Comparison of ENCODE assay signal across 18 mouse cellular contexts in the genomic region with DNA sequence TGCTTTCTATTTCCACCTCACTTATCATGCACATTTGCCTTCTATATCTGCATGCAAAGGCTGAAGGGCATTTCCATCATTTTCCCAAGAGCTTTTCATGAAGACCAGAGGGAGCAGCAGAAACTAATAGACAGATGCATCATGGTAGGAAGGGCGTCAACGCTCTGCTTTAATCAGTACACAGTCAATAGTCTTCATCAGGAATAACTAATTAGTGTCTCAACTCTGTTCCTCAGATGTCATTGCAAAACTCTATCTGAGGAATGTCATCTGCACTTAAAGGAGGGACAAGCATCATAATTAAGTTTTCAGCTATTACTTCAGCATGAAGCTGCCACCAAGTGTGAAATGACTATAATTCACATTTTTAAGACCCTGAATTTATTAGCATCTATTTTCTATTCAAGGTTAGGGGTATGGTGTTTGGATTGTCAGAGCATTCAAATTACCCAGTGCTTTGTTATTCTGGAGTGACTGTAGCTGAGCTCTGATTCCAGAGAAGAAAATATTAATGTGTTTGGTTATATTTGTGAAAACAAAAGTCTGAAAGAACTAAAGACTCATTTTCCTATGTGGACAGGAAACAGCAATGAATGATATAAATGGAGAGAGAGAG.
"Had no signal": no experiment of that assay in that cellular context is flagged by ENCODE, and none has a peak within 500 bp of the region (broad histone marks: within the 10 kb centered on the region; RNA-seq: fewer than 3 reads in every experiment).

No protein-coding gene starts in this region.

- H3K4me1 ChIP-seq: midbrain, embryonic 10.5 days; midbrain, embryonic 12.5 days; neural tube, embryonic 13.5 days; neural tube, embryonic 15.5 days had no signal

- H3K27me3 ChIP-seq: midbrain, embryonic 12.5 days; neural tube, embryonic 13.5 days; neural tube, embryonic 15.5 days had no signal

- DNase-seq: lung, embryonic 14.5 days; lung, postnatal 10 days; lung, postnatal 4 days; midbrain, embryonic 14.5 days; retina, postnatal 1 day; right cerebral cortex, adult 18-20 months; right cerebral cortex, postnatal 25 days; right cerebral cortex, postnatal 4 days; spleen, adult 18-20 months; thymus, adult 18-20 months; thymus, postnatal 14 days; thymus, postnatal 36 days had no signal

- H3K4me2 ChIP-seq: lung, embryonic 14.5 days; midbrain, embryonic 12.5 days; neural tube, embryonic 13.5 days; neural tube, embryonic 15.5 days had no signal

- H3K9me3 ChIP-seq: midbrain, embryonic 10.5 days; midbrain, embryonic 12.5 days; neural tube, embryonic 13.5 days; neural tube, embryonic 15.5 days had no signal

- H3K9ac ChIP-seq: lung, embryonic 14.5 days; midbrain, embryonic 12.5 days; neural tube, embryonic 13.5 days; neural tube, embryonic 15.5 days had no signal

- H3K4me3 ChIP-seq: midbrain, embryonic 10.5 days; midbrain, embryonic 12.5 days; myocyte; neural tube, embryonic 13.5 days; neural tube, embryonic 15.5 days had no signal

- H3K36me3 ChIP-seq: midbrain, embryonic 10.5 days; midbrain, embryonic 12.5 days; neural tube, embryonic 13.5 days; neural tube, embryonic 15.5 days had no signal

- ATAC-seq: midbrain, embryonic 16.5 days had no signal

- H3K27ac ChIP-seq: midbrain, embryonic 10.5 days; midbrain, embryonic 12.5 days; neural tube, embryonic 13.5 days; neural tube, embryonic 15.5 days had no signal
